Mouse (Mus musculus): ENCODE data around the gene Slc52a3.

The Slc52a3 gene

GRCm38 (mm10) chr2:151999669-152000290 is 3.5 kb downstream of the Slc52a3 start:
- DNase-seq (ENCODE audit: low spot score in 2 of 2) = no peak

- DNase-seq (ENCODE audit: low spot score in 2 of 2) = no peak
Observed at GRCm38 (mm10) chr2:152000291-152000679, 4.0 kb downstream of the Slc52a3 start.

- no peak for DNase-seq (ENCODE audit: low spot score in 2 of 2)
Observed at GRCm38 (mm10) chr2:152000735-152001134, 4.4 kb downstream of the Slc52a3 start.

- DNase-seq (ENCODE audit: low spot score in 2 of 2) = no peak
Observed at GRCm38 (mm10) chr2:152002529-152002928, 6.2 kb downstream of the Slc52a3 start.

- DNase-seq (ENCODE audit: low spot score in 2 of 2) = no peak
Observed at GRCm38 (mm10) chr2:152007783-152008182, 11.5 kb downstream of the Slc52a3 start.

- DNase-seq (ENCODE audit: low spot score in 2 of 2) = no peak
Observed at GRCm38 (mm10) chr2:152009061-152009779, 12.9 kb downstream of the Slc52a3 start.

- no peak for DNase-seq (ENCODE audit: low spot score in 2 of 2)
Observed at GRCm38 (mm10) chr2:152010251-152010650, 13.9 kb downstream of the Slc52a3 start.

- no peak for DNase-seq (ENCODE audit: low spot score in 2 of 2)
Observed at GRCm38 (mm10) chr2:152010661-152011060, 14.3 kb downstream of the Slc52a3 start.

GRCm38 (mm10) chr2:152011724-152012123 is 15.4 kb downstream of the Slc52a3 start:
- DNase-seq (ENCODE audit: low spot score in 2 of 2) = no peak

GRCm38 (mm10) chr2:152012222-152012621 is 15.9 kb downstream of the Slc52a3 start:
- peak; percentile 41 to 67 for DNase-seq (ENCODE audit: low spot score in 2 of 2)

- DNase-seq (ENCODE audit: low spot score in 2 of 2) = no peak
Observed at GRCm38 (mm10) chr2:152012701-152013100, 16.4 kb downstream of the Slc52a3 start.

- no peak for DNase-seq (ENCODE audit: low spot score in 2 of 2)
Observed at GRCm38 (mm10) chr2:152015997-152016396, 19.7 kb downstream of the Slc52a3 start.

GRCm38 (mm10) chr2:152016666-152017065 is 20.4 kb downstream of the Slc52a3 start:
- no peak for DNase-seq (ENCODE audit: low spot score in 2 of 2)

GRCm38 (mm10) chr2:152020255-152020654 is 23.9 kb downstream of the Slc52a3 start:
- no peak for DNase-seq (ENCODE audit: low spot score in 2 of 2)

GRCm38 (mm10) chr2:152022022-152022421 is 25.7 kb downstream of the Slc52a3 start:
- DNase-seq (ENCODE audit: low spot score in 2 of 2) = no peak

- DNase-seq (ENCODE audit: low spot score in 2 of 2) = no peak
Observed at GRCm38 (mm10) chr2:152024883-152025422, 28.6 kb downstream of the Slc52a3 start.

- peak; percentile 75 to 76 for DNase-seq (ENCODE audit: low spot score in 2 of 2)
Observed at GRCm38 (mm10) chr2:152029252-152030082, 33.2 kb downstream of the Slc52a3 start.

- no peak for DNase-seq (ENCODE audit: low spot score in 2 of 2)
Observed at GRCm38 (mm10) chr2:152030986-152031385, 34.7 kb downstream of the Slc52a3 start.

- no peak for DNase-seq (ENCODE audit: low spot score in 2 of 2)
Observed at GRCm38 (mm10) chr2:152040101-152040500, 43.8 kb downstream of the Slc52a3 start.

- DNase-seq (ENCODE audit: low spot score in 2 of 2) = no peak
Observed at GRCm38 (mm10) chr2:152047116-152048002, 51.0 kb downstream of the Slc52a3 start.
